Mouse (Mus musculus) heart, embryonic 12.5 days (tissue): ENCODE measurements around the gene Stard8. TPM values are rescaled to one million over a fixed set of nuclear protein-coding genes. Genes with fewer than 3 reads are reported as not detected.

ENCODE experiments used
- ATAC-seq: fragments of 200-750 bp; cut with Nextera tagmentation; 2 replicates; pipeline ENCODE4 v1.8.0; 2017; ENCODE audit warnings: moderate TSS enrichment, moderate library complexity; ENCODE audit not compliant: insufficient number of reproducible peaks, low FRiP score
- H3K27ac ChIP-seq: fragments of 300-500 bp; sonication (generic); 2 replicates; pipeline ENCODE4 v1.5.1; 2016; ENCODE audit warnings: mild to moderate bottlenecking, moderate library complexity; ENCODE audit not compliant: poor library complexity, severe bottlenecking
- H3K27me3 ChIP-seq: fragments of 300-500 bp; sonication (generic); replicated peaks from 2 replicates; pipeline ENCODE4 v1.6.1; 2016; ENCODE audit warnings: mild to moderate bottlenecking, moderate library complexity
- H3K36me3 ChIP-seq: fragments of 300-500 bp; sonication (generic); 2 replicates; pipeline ENCODE4 v1.6.1; 2016; ENCODE audit warnings: mild to moderate bottlenecking, moderate library complexity
- H3K4me1 ChIP-seq: fragments of 300-500 bp; sonication (generic); replicated peaks from 2 replicates; pipeline ENCODE4 v1.6.1; 2016; ENCODE audit warnings: mild to moderate bottlenecking
- H3K4me2 ChIP-seq: fragments of 300-500 bp; sonication (generic); 2 replicates; pipeline ENCODE4 v1.6.1; 2016; ENCODE audit warnings: mild to moderate bottlenecking, moderate library complexity
- H3K4me3 ChIP-seq: fragments of 300-500 bp; sonication (generic); 2 replicates; pipeline ENCODE4 v1.5.1; 2016; ENCODE audit warnings: mild to moderate bottlenecking
- H3K9ac ChIP-seq: fragments of 300-500 bp; sonication (generic); 2 replicates; pipeline ENCODE4 v1.6.1; 2016; ENCODE audit warnings: mild to moderate bottlenecking, moderate library complexity
- H3K9me3 ChIP-seq: fragments of 300-500 bp; sonication (generic); replicated peaks from 2 replicates; pipeline ENCODE4 v1.6.1; 2016; ENCODE audit warnings: mild to moderate bottlenecking, moderate library complexity
- WGBS: fragments of 180-500 bp; shearing (Covaris S2); methylation state at CpG from one replicate; pipeline ENCODE4 v1.1.7; 2016; 5-methylcytosine and 5-hydroxymethylcytosine counted together
- polyA plus RNA-seq: library from polyadenylated mRNA; unstranded; fragments of >200 nt; fragmentation: Nextera tagmentation; extraction: Ambion mirVana; gene quantifications from 2 replicates; pipeline ENCODE4 v1.2.1, GENCODE M21; 2016

The Stard8 gene
- polyA plus RNA-seq, 1 experiment from 2014 or later = 19.8 TPM

DNA sequence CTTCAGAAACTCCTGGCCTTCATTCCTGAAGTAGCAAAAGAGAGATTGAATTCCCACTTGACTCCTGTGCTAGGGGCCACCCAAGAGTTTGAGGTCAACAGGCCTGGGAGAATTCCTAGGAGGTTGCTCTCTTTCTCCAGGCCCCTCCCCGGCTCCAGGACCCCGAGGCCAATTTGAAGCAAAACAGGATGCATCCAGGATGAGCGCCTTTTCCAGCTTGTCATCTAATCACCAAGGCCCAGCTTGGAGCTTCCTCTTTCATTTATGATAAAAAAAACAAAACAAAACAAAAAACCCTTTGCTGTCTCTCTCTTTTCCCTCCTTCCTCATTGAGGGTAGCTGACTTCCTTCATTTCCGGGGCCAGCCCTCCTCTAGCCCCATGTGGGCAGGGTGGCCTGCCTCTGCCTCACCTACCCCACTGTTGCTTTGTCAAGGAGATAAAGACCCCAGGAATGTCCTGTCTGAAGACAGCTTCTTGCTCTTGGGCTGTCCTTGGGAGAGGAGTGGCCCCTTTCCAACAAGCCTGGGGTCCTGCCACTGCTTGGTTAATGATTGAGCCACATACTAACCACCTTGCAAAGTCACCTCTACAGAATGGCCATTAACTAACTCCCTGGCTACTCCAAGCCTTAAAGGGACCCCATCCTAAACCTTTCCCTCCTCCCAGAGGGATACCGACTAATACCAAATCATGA lies 43.5 kb downstream of the Stard8 start:
- no peak overlapping the region for H3K9ac ChIP-seq
- H3K27me3 ChIP-seq = peaks cover 20% of the 10 kb centered on the region; the same call in 1 of the 2 replicates
- H3K4me2 ChIP-seq = peak overlapping the region; percentile 25

GRCm38 (mm10) chrX:99048111-99048510 lies 45.1 kb downstream of the Stard8 start:
- WGBS = 48% methylated on average over 4 of the region's 4 CpGs
- H3K4me1 ChIP-seq = peaks cover 73% of the 10 kb centered on the region
- no peak overlapping the region for H3K9ac ChIP-seq
- no peaks in the 10 kb centered on the region for H3K9me3 ChIP-seq
- no peak overlapping the region for H3K4me2 ChIP-seq
- H3K27me3 ChIP-seq = peaks cover 10% of the 10 kb centered on the region; the same call in 1 of the 2 replicates
- no peak overlapping the region for H3K4me3 ChIP-seq
- no peaks in the 10 kb centered on the region for H3K36me3 ChIP-seq
- H3K27ac ChIP-seq = no peak overlapping the region
- ATAC-seq = no peak

More for the DNA sequence above, 43.5 kb downstream of the Stard8 start:
- peak overlapping the region; percentile 59 for H3K27ac ChIP-seq
- no peak for ATAC-seq
- peaks cover 59% of the 10 kb centered on the region for H3K4me1 ChIP-seq
- no peaks in the 10 kb centered on the region for H3K36me3 ChIP-seq
- no peak overlapping the region for H3K4me3 ChIP-seq
- no peaks in the 10 kb centered on the region for H3K9me3 ChIP-seq
- 51% methylated on average over 5 of the region's 5 CpGs for WGBS

DNA sequence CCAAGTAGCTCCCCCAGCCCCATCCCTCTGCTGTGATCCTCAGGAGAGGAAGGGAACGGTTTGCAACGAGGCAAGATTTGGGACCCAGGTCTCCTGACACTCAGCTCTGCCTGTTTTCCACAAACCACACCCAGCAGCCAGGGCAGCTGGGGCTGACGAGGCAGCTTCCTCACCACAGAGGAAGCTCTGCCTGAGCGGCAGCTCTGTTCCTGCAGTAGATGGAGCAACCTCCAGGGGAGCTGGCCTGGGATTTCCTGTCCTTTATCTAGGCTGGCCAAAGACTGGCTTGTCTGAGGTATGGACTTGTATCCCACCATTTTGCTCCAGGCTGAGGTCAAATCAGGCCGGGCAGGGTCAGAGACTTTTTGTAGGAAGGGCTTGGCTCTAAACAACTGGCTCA lies 46.2 kb downstream of the Stard8 start:
- WGBS = 43% methylated on average over 5 of the region's 5 CpGs
- Histone ChIP-seq H3K4me3 (no peak overlapping the region), H3K27me3 (no peaks in the 10 kb centered on the region), H3K27ac (peak overlapping the region; percentile 43; the same call in 1 of the 2 replicates), H3K9ac (no peak overlapping the region), H3K4me1 (peaks cover 81% of the 10 kb centered on the region), H3K4me2 (no peak overlapping the region), H3K9me3 (no peaks in the 10 kb centered on the region), H3K36me3 (no peaks in the 10 kb centered on the region)
- no peak for ATAC-seq

DNA sequence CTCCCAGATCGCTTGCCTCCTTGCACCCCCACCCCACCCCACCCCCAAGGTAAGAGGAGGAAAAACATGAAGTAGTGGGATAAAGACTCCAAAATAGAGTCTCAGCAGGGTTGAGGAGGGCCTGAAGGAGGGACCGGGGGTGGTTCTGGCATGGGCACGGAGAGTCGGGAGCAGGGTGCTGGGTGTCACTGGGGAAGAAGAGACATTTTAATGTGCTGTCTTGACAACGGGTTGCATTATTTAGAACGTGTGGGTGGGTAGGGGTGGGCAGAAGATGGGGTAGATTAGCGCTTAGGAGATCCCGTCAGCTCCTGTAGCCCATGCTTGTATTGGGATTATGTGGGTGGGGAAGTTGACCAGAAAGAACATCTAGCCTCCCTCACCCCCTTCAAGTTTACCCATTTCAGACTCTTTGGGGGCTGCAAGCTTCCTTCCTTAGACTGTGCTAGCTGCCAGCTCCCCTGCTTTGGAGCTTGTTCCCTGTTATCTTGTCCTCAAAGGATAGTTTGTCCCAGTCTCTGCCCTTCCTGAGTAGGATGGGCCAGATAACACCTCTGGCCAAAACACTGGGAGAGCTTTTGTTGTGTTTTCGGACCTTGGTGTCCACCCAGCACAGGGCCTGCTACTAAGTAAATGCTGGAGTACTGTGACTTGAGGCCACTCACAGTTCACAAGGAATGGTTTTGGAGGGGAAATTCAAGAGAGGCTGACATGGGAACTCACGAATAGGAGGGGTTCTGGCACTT lies 47.9 kb downstream of the Stard8 start:
- H3K27ac ChIP-seq = no peak overlapping the region
- ATAC-seq = no peak
- 74% methylated on average over 10 of the region's 10 CpGs for WGBS

GRCm38 (mm10) chrX:99052255-99052654 lies 49.2 kb downstream of the Stard8 start:
- ATAC-seq = no peak
- Histone ChIP-seq H3K27me3 (no peaks in the 10 kb centered on the region), H3K36me3 (no peaks in the 10 kb centered on the region), H3K9ac (no peak overlapping the region), H3K4me1 (peaks cover 72% of the 10 kb centered on the region), H3K4me3 (no peak overlapping the region), H3K9me3 (no peaks in the 10 kb centered on the region), H3K4me2 (no peak overlapping the region), H3K27ac (peak overlapping the region; percentile 48; the same call in 1 of the 2 replicates)
- 66% methylated on average over 7 of the region's 7 CpGs for WGBS

More for the DNA sequence above, 47.9 kb downstream of the Stard8 start:
- Histone ChIP-seq H3K9ac (no peak overlapping the region), H3K36me3 (no peaks in the 10 kb centered on the region), H3K4me3 (no peak overlapping the region), H3K27me3 (no peaks in the 10 kb centered on the region), H3K4me1 (peaks cover 81% of the 10 kb centered on the region), H3K4me2 (no peak overlapping the region), H3K9me3 (no peaks in the 10 kb centered on the region)

DNA sequence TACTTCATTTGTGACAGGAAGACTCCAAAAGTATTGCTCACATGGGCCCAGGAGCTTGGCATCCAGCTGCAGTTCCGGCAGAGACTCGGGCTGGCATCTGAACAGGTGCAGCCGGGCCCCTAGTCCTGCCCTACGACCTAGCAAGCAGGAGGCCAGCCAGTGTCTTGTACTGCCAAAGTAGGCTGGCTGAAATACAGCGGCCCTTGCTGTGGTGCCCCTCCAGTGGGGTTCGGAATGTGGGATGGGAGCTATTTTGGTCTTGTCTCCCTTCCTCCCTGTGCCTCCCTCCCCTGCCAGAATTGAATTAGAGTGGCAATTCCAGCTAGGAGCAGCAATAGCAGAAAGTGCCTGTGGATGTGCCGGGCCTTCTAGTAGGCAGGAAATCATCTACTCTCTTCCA lies 51.5 kb downstream of the Stard8 start:
- Histone ChIP-seq H3K27ac (peak overlapping the region; percentile 84), H3K4me2 (peak overlapping the region; percentile 24; the same call in 1 of the 2 replicates), H3K4me1 (peaks cover 61% of the 10 kb centered on the region), H3K27me3 (no peaks in the 10 kb centered on the region), H3K4me3 (no peak overlapping the region), H3K9ac (0 out of 2 replicates have a peak overlapping the region, but pooled peaks have one; percentile 30), H3K9me3 (no peaks in the 10 kb centered on the region), H3K36me3 (no peaks in the 10 kb centered on the region)
- 54% methylated on average over 7 of the region's 7 CpGs for WGBS
- 0 out of 2 replicates have a peak, but pooled peaks have one; percentile 49 for ATAC-seq

GRCm38 (mm10) chrX:99057772-99058440 lies 54.9 kb downstream of the Stard8 start:
- WGBS = 60% methylated on average over 6 of the region's 6 CpGs
- Histone ChIP-seq H3K4me2 (no peak overlapping the region), H3K27ac (no peak overlapping the region), H3K4me1 (peaks cover 34% of the 10 kb centered on the region), H3K4me3 (no peak overlapping the region), H3K27me3 (no peaks in the 10 kb centered on the region), H3K36me3 (peaks cover 13% of the 10 kb centered on the region; the same call in 1 of the 2 replicates), H3K9ac (no peak overlapping the region), H3K9me3 (no peaks in the 10 kb centered on the region)
- ATAC-seq = no peak

DNA sequence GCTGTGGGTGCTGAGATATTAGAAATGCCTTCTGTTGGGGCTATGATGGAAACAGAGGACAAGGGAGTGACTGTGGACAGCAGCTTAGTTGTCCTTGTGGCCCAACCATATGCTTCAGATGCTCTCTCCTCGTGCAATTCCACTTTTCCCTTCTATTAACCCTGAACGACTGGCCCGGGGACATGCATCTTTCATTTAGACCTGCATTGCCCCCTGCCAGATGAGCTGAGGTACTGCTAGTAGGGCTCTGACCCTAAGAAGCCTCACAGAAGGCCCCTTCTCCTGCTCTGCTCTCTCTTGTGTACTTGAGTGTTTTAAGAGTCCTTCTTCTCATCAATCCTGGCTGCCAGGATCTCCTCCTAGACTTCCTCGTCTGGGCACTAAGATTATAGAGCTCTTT lies 56.1 kb downstream of the Stard8 start:
- peaks cover 23% of the 10 kb centered on the region for H3K4me1 ChIP-seq
- 27% methylated on average over 4 of the region's 4 CpGs for WGBS
- no peak overlapping the region for H3K27ac ChIP-seq
- no peak overlapping the region for H3K4me2 ChIP-seq
- no peak for ATAC-seq
- H3K4me3 ChIP-seq = no peak overlapping the region
- no peak overlapping the region for H3K9ac ChIP-seq
- H3K9me3 ChIP-seq = no peaks in the 10 kb centered on the region
- H3K36me3 ChIP-seq = peaks cover 21% of the 10 kb centered on the region
- no peaks in the 10 kb centered on the region for H3K27me3 ChIP-seq

DNA sequence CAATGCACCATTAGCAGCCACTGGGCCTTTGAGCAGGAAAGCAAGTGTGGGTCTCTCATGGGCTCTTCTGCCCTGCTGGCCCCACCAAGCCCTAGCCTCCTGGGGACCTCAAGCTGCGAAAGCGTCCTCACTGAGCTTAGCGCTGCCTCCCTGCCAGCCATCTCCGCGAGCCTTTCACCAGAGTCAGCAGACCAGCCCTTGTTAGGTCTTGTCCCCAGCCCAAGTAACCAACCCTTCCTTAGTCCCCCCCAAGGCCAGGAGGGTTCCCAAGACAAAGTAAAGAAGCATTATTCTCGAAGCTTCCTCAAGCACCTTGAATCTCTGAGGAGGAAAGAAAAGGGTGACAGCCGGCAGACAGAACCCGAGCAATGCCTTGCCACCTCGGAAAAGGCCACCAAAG lies 62.5 kb downstream of the Stard8 start:
- no peak overlapping the region for H3K9ac ChIP-seq

GRCm38 (mm10) chrX:99066550-99066949 lies 63.5 kb downstream of the Stard8 start:
- 0 out of 2 replicates have a peak, but pooled peaks cover 9% of the 10 kb centered on the region for H3K27me3 ChIP-seq
- no peak overlapping the region for H3K4me3 ChIP-seq
- no peak overlapping the region for H3K27ac ChIP-seq
- ATAC-seq = no peak
- H3K9me3 ChIP-seq = no peaks in the 10 kb centered on the region
- H3K4me1 ChIP-seq = no peaks in the 10 kb centered on the region
- 78% methylated on average over 9 of the region's 9 CpGs for WGBS
- H3K36me3 ChIP-seq = peaks cover 69% of the 10 kb centered on the region
- H3K4me2 ChIP-seq = no peak overlapping the region
- no peak overlapping the region for H3K9ac ChIP-seq

More for the DNA sequence above, 62.5 kb downstream of the Stard8 start:
- H3K4me3 ChIP-seq = no peak overlapping the region
- H3K27ac ChIP-seq = no peak overlapping the region
- H3K4me2 ChIP-seq = no peak overlapping the region
- H3K4me1 ChIP-seq = no peaks in the 10 kb centered on the region
- H3K9me3 ChIP-seq = no peaks in the 10 kb centered on the region
- peaks cover 61% of the 10 kb centered on the region for H3K36me3 ChIP-seq
- 84% methylated on average over 9 of the region's 9 CpGs for WGBS
- 0 out of 2 replicates have a peak, but pooled peaks cover 3% of the 10 kb centered on the region for H3K27me3 ChIP-seq
- ATAC-seq = no peak

- no peak for ATAC-seq
- H3K4me1 ChIP-seq = no peaks in the 10 kb centered on the region
- H3K9ac ChIP-seq = no peak overlapping the region
- no peak overlapping the region for H3K27ac ChIP-seq
- H3K27me3 ChIP-seq = 0 out of 2 replicates have a peak, but pooled peaks cover 9% of the 10 kb centered on the region
- WGBS = 69% methylated on average over 7 of the region's 7 CpGs
- H3K4me2 ChIP-seq = no peak overlapping the region
- no peaks in the 10 kb centered on the region for H3K9me3 ChIP-seq
- no peak overlapping the region for H3K4me3 ChIP-seq
- peaks cover 64% of the 10 kb centered on the region for H3K36me3 ChIP-seq
Measured at GRCm38 (mm10) chrX:99067232-99067631, 64.2 kb downstream of the Stard8 start.
